Mouse (Mus musculus): ENCODE measurements around the gene Slc39a11. TPM values are rescaled to one million over a fixed set of nuclear protein-coding genes. Genes with fewer than 3 reads are reported as not detected.

The Slc39a11 gene
- polyA plus RNA-seq, 1 experiment from 2014 or later: 20.4 TPM

DNA sequence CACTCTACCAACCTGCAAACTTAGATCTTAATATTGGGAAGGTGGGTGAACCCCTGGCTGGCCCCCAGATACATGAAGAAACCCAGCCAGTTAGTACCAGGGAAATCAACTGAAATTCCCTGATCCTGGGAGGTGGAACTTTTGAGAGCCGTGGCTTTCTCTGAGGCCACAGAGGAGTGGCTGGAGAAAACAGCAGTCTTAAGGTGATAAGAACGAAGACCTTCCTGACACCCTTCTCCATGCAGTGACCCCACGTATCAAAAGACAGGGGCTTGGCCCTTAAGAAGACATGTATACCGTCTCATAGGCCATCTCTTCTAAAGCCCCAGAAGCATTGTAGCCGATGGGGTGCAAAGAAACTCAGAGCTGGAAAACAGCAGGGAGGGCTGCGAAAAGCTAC, 146.9 kb downstream of the Slc39a11 start:
- Histone ChIP-seq H3K4me3 (no peak overlapping the region), H3K9me3 (replicated peaks) (no peaks in the 10 kb centered on the region), H3K36me3 (no peaks in the 10 kb centered on the region), H3K27me3 (ENCODE audit: low read depth, poor library complexity, severe bottlenecking) (no peaks in the 10 kb centered on the region), H3K4me1 (peaks cover 10% of the 10 kb centered on the region; the same call in 1 of the 2 replicates), H3K27ac (replicated peaks) (no peak overlapping the region)
- DNase-seq (ENCODE audit: low spot score): no peak
- WGBS: 85% methylated on average over 6 of the region's 6 CpGs

DNA sequence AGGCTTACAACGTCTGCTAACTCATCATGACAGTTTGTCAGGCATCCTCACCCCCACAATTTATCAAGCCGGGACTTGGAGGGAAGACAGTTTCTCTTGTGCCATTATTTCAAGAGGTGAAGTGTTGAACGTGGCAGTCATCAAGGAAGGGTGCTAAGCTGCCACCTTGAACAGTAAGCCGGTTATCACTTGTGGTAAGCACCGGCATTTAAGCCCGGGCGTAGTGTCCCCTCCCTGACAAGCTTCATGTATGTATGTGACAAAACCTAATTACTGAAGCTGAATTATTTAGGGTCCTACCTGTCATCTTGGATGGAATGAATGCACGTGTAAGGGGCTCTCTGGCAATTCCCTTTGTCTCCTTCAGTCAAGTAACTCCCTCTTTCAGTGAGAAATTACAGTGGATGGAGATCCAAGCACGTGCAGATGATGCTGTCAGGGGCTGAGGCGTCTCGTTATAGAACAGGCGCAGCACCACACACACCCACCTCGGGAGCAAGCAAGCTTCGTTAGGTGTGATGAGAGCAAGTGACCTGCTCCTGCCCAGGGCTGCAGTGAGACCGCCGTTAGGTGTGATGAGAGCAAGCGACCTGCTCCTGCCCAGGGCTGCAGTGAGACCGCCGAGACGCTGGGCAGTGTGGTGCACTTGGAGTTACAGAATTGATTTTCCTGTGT, 149.1 kb downstream of the Slc39a11 start:
- Histone ChIP-seq H3K36me3 (no peaks in the 10 kb centered on the region), H3K4me3 (no peak overlapping the region), H3K4me1 (peaks cover 9% of the 10 kb centered on the region; the same call in 1 of the 2 replicates), H3K27me3 (ENCODE audit: low read depth, poor library complexity, severe bottlenecking) (no peaks in the 10 kb centered on the region), H3K27ac (replicated peaks) (no peak overlapping the region), H3K9me3 (replicated peaks) (no peaks in the 10 kb centered on the region)
- WGBS: 87% methylated on average over 20 of the region's 20 CpGs
- DNase-seq (ENCODE audit: low spot score): no peak

DNA sequence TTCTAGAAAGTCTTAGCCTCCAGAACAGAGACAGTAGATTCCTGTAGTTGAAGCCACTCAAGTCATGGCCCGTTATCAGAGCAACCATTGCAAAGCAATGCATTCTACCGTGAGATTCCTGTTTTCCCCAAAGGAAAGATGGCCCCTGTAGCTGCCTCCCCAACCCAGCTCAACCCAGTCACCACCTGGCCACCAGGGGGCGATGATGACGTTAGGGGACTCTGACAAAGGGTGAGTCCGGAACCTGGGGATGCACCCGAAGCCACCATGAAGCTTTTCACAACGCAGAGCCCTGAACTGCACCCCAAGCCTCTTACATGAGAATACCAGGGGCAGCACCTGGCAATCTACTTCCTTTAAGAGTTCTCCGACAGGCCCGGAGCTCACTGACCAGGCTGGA, 151.0 kb downstream of the Slc39a11 start:
- Histone ChIP-seq H3K36me3 (no peaks in the 10 kb centered on the region), H3K4me1 (peaks cover 9% of the 10 kb centered on the region; the same call in 1 of the 2 replicates), H3K27ac (replicated peaks) (no peak overlapping the region), H3K4me3 (no peak overlapping the region), H3K27me3 (ENCODE audit: low read depth, poor library complexity, severe bottlenecking) (no peaks in the 10 kb centered on the region), H3K9me3 (replicated peaks) (no peaks in the 10 kb centered on the region)
- WGBS: 60% methylated on average over 9 of the region's 9 CpGs
- no peak for DNase-seq (ENCODE audit: low spot score)

DNA sequence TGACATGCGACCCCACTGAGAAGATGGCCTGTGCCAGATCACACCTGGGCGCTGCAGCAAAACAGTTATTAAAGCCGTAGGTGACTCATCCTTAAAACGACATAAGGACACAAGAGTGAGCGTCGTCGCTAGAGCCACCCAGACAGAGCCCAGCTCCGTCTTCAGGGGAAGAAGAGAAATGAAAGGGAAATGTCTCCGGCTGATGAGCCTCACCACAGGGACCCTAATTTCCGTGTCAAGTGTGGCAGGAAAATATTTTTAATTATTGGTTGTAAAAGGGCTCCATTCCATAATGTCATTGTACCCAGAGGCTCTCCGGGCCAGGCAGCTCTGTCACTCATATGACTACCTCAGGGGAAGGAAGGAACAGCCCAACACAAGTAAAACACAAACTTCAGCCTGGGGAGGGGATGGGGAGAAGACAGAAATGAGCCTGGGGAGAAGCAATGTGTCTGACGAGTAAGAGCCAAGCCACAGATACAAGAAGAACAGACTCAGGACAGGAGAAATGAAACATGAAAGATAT, 155.8 kb downstream of the Slc39a11 start:
- Histone ChIP-seq H3K9me3 (replicated peaks) (no peaks in the 10 kb centered on the region), H3K27me3 (ENCODE audit: low read depth, poor library complexity, severe bottlenecking) (no peaks in the 10 kb centered on the region), H3K36me3 (no peaks in the 10 kb centered on the region), H3K4me1 (peaks cover 6% of the 10 kb centered on the region), H3K4me3 (no peak overlapping the region), H3K27ac (replicated peaks) (no peak overlapping the region)
- DNase-seq (ENCODE audit: low spot score): no peak
- 85% methylated on average over 12 of the region's 12 CpGs for WGBS

DNA sequence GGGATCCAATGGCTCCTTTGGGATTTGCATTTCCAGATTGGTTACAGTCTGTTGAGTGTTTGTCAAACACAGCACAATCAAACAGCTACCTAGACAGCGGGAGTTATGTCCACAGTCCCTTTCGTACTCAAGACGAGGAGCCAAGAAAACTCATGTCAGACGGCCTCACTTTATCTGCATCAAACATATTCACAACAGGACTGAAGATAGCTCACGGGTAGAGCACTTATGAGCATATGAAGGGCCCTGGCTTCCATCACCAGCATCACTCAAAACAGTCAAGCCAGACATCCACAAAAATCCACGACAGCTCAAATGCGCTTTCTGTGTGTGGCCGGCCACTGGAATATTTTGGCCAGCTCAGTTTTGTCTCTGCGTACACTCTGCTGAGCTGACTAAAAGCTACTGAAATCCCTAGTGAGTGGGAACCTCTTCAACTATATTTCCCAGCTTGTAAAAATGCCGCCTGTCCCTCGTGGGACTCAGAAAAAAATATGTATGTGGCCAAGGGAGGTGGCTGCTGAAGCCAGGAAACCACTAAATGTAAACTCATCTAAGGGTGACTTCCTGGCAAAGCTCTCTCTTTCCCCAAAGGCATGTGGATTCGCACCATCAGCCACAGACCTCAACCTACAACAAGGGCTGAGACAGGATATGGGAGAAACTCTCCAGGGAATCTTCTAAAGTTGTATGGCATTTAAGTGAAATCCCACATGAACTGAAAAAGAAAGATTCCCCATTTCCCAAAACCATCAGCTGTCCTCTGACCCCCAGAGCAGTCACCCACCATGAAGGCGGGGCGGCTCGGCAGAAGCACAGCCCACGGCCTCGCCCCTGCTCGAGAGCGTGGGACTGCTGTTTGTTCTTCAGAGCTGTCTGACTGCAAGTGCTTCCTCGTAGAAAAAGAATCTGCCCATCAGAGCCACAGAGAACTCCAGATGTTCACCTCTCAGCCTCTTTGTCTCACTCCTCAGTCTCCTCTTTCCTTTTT, 159.1 kb downstream of the Slc39a11 start:
- peaks cover 6% of the 10 kb centered on the region for H3K4me1 ChIP-seq
- DNase-seq (ENCODE audit: low spot score): no peak
- H3K27me3 ChIP-seq (ENCODE audit: low read depth, poor library complexity, severe bottlenecking): no peaks in the 10 kb centered on the region
- no peaks in the 10 kb centered on the region for H3K9me3 ChIP-seq (replicated peaks)
- no peak overlapping the region for H3K27ac ChIP-seq (replicated peaks)
- H3K36me3 ChIP-seq: no peaks in the 10 kb centered on the region
- 88% methylated on average over 20 of the region's 20 CpGs for WGBS
- H3K4me3 ChIP-seq: no peak overlapping the region

DNA sequence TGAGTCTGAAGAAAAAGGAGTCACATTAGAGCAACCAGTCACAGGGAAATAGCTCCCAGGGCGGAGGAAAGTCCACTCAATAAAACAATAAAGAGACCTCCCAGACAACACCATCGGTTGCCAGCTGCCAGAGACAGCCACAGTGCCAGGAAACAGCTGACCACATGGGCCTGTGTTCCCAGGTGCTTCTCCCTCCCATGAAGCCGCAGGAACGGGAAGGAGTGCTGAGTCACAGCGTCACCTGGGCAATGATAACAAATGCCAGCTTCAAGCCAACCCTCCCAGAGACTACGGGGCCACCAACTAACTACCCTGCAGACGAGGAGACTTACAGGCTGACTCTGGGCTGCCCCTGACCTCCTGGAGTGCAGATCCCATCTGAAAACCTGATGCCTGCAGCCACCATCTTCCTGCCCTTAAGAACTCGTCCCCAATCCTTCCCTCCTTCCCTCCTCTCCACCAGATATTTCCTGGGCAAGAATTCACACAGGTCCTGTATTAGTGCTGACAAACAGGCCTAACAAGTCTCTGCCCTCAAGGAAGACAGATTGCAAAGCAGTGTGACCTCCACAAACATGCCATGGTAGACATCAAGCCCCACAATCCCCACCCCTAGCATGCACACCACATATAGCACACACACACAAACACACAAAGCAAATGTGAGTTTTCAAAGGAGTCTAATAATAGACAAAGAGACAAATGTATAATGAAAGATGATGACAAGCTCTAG, 162.1 kb downstream of the Slc39a11 start:
- 78% methylated on average over 8 of the region's 8 CpGs for WGBS
- H3K27me3 ChIP-seq (ENCODE audit: low read depth, poor library complexity, severe bottlenecking): no peaks in the 10 kb centered on the region
- DNase-seq (ENCODE audit: low spot score): no peak

DNA sequence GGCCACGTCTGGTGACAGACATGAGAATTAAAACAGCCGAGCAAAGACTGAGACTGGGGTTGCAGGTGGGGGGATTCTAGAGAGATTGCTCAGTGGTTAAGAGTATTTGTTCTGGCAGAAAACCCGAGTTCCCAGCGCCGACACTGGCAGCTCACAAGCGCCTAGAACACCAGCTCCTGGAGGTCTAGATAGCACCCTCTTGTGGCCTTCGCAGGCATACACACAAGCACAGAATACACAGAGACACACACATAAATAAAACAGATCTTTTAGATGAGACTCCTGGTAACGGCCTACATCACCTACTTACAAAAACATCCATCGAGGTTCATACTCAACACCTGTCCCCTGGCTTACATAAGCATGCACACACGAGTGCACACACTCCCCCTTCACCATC, 165.8 kb downstream of the Slc39a11 start:
- Histone ChIP-seq H3K4me3 (no peak overlapping the region), H3K27ac (replicated peaks) (no peak overlapping the region), H3K4me1 (no peaks in the 10 kb centered on the region; the same call in 1 of the 2 replicates), H3K9me3 (replicated peaks) (no peaks in the 10 kb centered on the region), H3K27me3 (ENCODE audit: low read depth, poor library complexity, severe bottlenecking) (no peaks in the 10 kb centered on the region), H3K36me3 (no peaks in the 10 kb centered on the region)
- no peak for DNase-seq (ENCODE audit: low spot score)
- WGBS: 82% methylated on average over 10 of the region's 10 CpGs

More for the DNA sequence above, 162.1 kb downstream of the Slc39a11 start:
- Histone ChIP-seq H3K27ac (replicated peaks) (0 out of 2 replicates have a peak overlapping the region, but pooled peaks have one; percentile 9), H3K9me3 (replicated peaks) (no peaks in the 10 kb centered on the region), H3K36me3 (no peaks in the 10 kb centered on the region), H3K4me3 (no peak overlapping the region), H3K4me1 (peaks cover 3% of the 10 kb centered on the region)

DNA sequence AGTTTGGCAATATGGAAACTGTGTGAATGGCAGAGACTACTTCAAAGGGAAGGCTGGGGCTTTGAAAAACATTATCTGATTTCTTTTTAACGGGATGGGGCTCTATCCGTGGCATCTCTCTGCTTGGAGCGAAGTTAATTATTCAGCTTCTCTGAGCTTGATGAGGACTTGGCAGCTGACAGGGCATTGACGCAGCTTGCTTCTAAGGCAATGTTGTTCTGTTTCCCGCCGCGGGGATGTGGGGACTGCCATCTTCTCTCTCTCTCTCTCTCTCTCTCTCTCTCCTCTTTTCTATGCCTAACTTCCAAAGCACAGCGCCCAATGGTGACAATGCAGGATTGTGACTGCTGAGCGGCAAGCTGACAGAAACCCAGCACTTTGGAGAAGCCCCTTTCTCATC, 172.3 kb downstream of the Slc39a11 start:
- no peaks in the 10 kb centered on the region for H3K36me3 ChIP-seq
- WGBS: 83% methylated on average over 9 of the region's 9 CpGs
- H3K9me3 ChIP-seq (replicated peaks): no peaks in the 10 kb centered on the region
- DNase-seq (ENCODE audit: low spot score): no peak
- no peaks in the 10 kb centered on the region for H3K27me3 ChIP-seq (ENCODE audit: low read depth, poor library complexity, severe bottlenecking)
- H3K4me1 ChIP-seq: peaks cover 33% of the 10 kb centered on the region
- no peak overlapping the region for H3K4me3 ChIP-seq
- 0 out of 2 replicates have a peak overlapping the region, but pooled peaks have one; percentile 29 for H3K27ac ChIP-seq (replicated peaks)

DNA sequence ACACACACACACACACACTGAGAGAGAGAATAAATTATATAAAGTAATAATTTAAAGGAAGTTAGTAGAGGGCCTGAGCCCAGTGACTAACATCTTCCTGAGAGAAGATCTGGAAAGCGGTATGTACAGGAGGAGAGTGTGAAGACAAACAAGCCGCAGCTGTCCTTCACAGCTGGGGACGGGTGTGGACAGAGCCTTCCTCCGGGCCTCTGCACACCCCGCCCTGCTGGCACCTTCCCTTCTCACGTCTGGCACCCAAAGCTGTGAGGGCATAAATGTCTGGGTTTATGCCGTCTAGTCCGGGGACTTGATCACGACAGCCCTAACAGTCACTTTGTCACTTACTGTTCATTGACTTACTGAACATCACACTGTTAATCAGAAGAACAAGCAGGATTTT, 173.2 kb downstream of the Slc39a11 start:
- Histone ChIP-seq H3K36me3 (no peaks in the 10 kb centered on the region), H3K27ac (replicated peaks) (no peak overlapping the region), H3K9me3 (replicated peaks) (no peaks in the 10 kb centered on the region), H3K27me3 (ENCODE audit: low read depth, poor library complexity, severe bottlenecking) (no peaks in the 10 kb centered on the region), H3K4me3 (no peak overlapping the region), H3K4me1 (peaks cover 33% of the 10 kb centered on the region)
- 82% methylated on average over 9 of the region's 9 CpGs for WGBS
- no peak for DNase-seq (ENCODE audit: low spot score)

DNA sequence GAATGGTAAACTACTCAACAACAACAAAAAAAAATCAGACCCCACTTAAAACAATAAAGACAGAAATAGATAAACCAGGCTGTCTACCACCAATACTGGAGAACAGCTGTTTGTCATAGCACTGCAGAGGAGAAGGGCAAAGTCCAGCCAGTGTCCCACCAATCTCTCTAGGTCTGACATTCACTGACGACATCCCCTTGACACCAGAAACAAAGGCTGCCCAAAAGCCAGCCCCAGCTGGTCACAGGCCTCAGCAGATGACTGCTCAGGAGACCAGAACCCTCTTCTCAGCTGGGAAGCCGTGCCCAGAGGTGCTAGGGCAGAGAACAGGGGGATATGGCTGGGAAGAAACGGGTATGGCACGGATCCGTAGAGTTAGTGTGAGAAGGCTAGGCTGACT, 174.4 kb downstream of the Slc39a11 start:
- no peaks in the 10 kb centered on the region for H3K27me3 ChIP-seq (ENCODE audit: low read depth, poor library complexity, severe bottlenecking)
- DNase-seq (ENCODE audit: low spot score): no peak
- 90% methylated on average over 5 of the region's 5 CpGs for WGBS
- H3K4me3 ChIP-seq: no peak overlapping the region
- no peaks in the 10 kb centered on the region for H3K9me3 ChIP-seq (replicated peaks)
- no peaks in the 10 kb centered on the region for H3K36me3 ChIP-seq
- peaks cover 44% of the 10 kb centered on the region for H3K4me1 ChIP-seq
- H3K27ac ChIP-seq (replicated peaks): peak overlapping the region; percentile 50

DNA sequence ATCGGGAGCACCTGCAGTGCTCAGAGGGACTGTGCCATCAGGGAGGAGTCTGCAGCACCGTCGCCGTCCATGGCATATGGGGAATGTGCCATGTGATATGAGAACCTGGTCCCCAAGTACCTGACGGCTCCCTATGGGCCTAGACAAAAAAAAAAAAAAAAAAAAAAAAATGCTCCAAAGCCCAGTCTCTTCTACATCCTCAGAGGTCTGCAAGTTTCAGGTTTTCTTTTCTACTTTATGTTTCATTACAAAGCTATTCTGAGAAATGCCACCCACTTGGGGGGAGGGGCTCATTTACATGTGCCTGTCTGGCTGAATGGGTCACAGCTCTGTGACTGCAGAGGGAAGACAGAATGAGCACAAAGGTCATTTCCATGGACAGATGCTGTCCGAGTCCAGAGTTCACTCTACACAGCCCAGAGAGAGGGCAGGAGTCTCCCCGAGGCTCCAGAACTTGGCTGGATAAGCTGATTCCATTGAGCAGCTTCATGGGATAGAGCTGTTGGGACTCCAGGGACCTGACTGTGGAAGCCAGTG, 175.8 kb downstream of the Slc39a11 start:
- Histone ChIP-seq H3K4me3 (no peak overlapping the region), H3K36me3 (no peaks in the 10 kb centered on the region), H3K27me3 (ENCODE audit: low read depth, poor library complexity, severe bottlenecking) (no peaks in the 10 kb centered on the region), H3K27ac (replicated peaks) (peak overlapping the region; percentile 66; the same call in 1 of the 2 replicates), H3K9me3 (replicated peaks) (no peaks in the 10 kb centered on the region), H3K4me1 (peaks cover 52% of the 10 kb centered on the region)
- DNase-seq (ENCODE audit: low spot score): peak; percentile 24
- WGBS: 71% methylated on average over 7 of the region's 7 CpGs

DNA sequence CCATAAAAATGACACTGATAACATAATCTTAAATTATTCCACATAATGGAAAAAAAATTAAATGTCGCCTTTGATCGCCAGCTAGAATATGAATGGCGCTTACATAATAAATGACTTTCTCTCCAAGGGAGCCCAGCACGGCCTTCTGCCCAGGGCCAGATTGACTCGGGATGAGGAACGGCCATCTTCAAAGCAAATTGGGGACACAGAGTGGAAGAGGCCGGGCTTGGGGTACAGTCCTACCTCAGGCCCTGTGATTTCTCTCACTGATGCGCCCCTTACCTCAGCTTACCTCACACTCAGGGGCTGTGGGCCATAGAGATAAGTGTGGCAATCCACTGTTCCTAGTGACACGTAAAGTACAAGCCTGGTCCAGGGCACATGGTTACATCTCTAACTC, 177.9 kb downstream of the Slc39a11 start:
- no peaks in the 10 kb centered on the region for H3K9me3 ChIP-seq (replicated peaks)
- no peaks in the 10 kb centered on the region for H3K36me3 ChIP-seq
- no peak overlapping the region for H3K27ac ChIP-seq (replicated peaks)
- WGBS: 95% methylated on average over 9 of the region's 9 CpGs
- H3K4me1 ChIP-seq: peaks cover 64% of the 10 kb centered on the region
- H3K4me3 ChIP-seq: no peak overlapping the region
- no peak for DNase-seq (ENCODE audit: low spot score)
- H3K27me3 ChIP-seq (ENCODE audit: low read depth, poor library complexity, severe bottlenecking): no peaks in the 10 kb centered on the region
